Mouse (Mus musculus) heart, adult 2 months (tissue): ENCODE results near the gene Oaf. TPM values are rescaled to one million over a fixed set of nuclear protein-coding genes. Genes with fewer than 3 reads are reported as not detected.

Experiments
- DNase-seq, 2 experiments: peaks; one replicate each; pipeline ENCODE4 v3.0.0; 2021
- H3K27ac ChIP-seq: fragments of 200-600 bp; 2 replicates; pipeline ENCODE4 v1.8.1; 2022
- H3K27me3 ChIP-seq: fragments of 200-500 bp; 2 replicates; pipeline ENCODE4 v1.6.1; 2012; ENCODE audit warnings: mild to moderate bottlenecking, low read length, inconsistent platforms, mixed read lengths; ENCODE audit not compliant: control insufficient read depth, insufficient read depth
- H3K36me3 ChIP-seq: fragments of 200-500 bp; 2 replicates; pipeline ENCODE4 v1.6.1; 2012; ENCODE audit warnings: low read length, inconsistent platforms; ENCODE audit not compliant: control insufficient read depth, insufficient read depth
- H3K4me1 ChIP-seq: fragments of 200-500 bp; 2 replicates; pipeline ENCODE4 v1.6.1; 2011; ENCODE audit warnings: low read length; ENCODE audit not compliant: control insufficient read depth, insufficient read depth
- H3K4me3 ChIP-seq: fragments of 200-600 bp; 2 replicates; pipeline ENCODE4 v1.8.1; 2022
- H3K79me2 ChIP-seq: fragments of 200-500 bp; replicated peaks from 2 replicates; pipeline ENCODE4 v1.6.1; 2012; ENCODE audit warnings: mild to moderate bottlenecking, inconsistent platforms, low read length, moderate library complexity, mixed read lengths; ENCODE audit not compliant: control insufficient read depth, insufficient read depth
- H3K9ac ChIP-seq: fragments of 200-500 bp; 2 replicates; pipeline ENCODE4 v1.6.1; 2012; ENCODE audit warnings: low read depth, mild to moderate bottlenecking, control low read depth, inconsistent platforms, low read length, mixed read lengths
- CTCF ChIP-seq: fragments of 200-600 bp; IDR thresholded peaks from 2 replicates; pipeline ENCODE4 v1.8.1; 2022; ENCODE audit warnings: antibody characterized with exemption, mild to moderate bottlenecking, moderate library complexity
- EP300 ChIP-seq: fragments of 200-500 bp; IDR thresholded peaks from 2 replicates; pipeline ENCODE4 v1.6.1; 2011; ENCODE audit warnings: low read depth, low read length, control low read depth; ENCODE audit not compliant: insufficient read depth
- POLR2A ChIP-seq: fragments of 200-500 bp; IDR thresholded peaks from 2 replicates; pipeline ENCODE4 v1.6.1; 2011; ENCODE audit warnings: mild to moderate bottlenecking, low read depth, low read length, control low read depth; ENCODE audit not compliant: insufficient read depth
- WGBS: fragments of 180-500 bp; shearing (Covaris S2); methylation state at CpG from one replicate; pipeline ENCODE4 v1.1.7; 2018; 5-methylcytosine and 5-hydroxymethylcytosine counted together
- intact Hi-C: fragments of 180-260 bp; cut with DNase I; formaldehyde crosslinking; loops from one replicate; pipeline ENCODE4 v1.15.1; 2025
- polyA plus RNA-seq: library from polyadenylated mRNA; depleted of rRNA; stranded (reverse); fragments of >200 nt; gene quantifications from 2 replicates; pipeline ENCODE4 v1.2.3, GENCODE M21; 2012
- total RNA-seq, 2 experiments: library from RNA; stranded (reverse); gene quantifications; 2 replicates each; pipeline ENCODE4 v1.2.3; 2021

Gene Oaf
- total and polyA plus RNA-seq, 3 experiments = 6.8 to 15.1 (median 11.8) TPM

DNA sequence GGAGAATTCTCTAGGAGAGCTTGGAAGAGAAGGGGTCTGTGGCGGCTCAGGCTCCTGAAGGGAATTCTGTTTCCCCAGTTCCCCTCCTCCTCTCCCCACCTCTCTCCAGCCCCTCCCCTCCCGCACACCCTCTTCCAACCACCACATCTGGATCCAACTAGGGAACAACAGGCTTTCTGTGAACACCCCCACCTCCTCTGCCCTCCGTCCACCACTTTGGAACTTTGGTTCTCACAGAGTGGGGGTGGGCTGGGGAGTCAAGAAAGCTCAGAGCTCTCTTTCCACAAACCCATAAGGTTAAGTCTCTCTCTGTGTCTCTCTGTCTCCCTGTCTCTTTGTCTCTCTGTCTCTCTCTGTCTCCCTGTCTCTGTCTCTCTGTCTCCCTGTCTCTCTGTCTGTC is 13.1 kb upstream of the Oaf start:
- H3K4me1 ChIP-seq = peaks cover 2% of the 10 kb centered on the region; the same call in 1 of the 2 replicates
- H3K27me3 ChIP-seq = no peaks in the 10 kb centered on the region
- TF ChIP-seq POLR2A = no peak
- TF ChIP-seq CTCF = no peak
- no peak for TF ChIP-seq EP300
- intact Hi-C loops = no loop called here
- no peak overlapping the region for H3K4me3 ChIP-seq
- 73% methylated on average over 3 of the region's 3 CpGs for WGBS
- H3K36me3 ChIP-seq = no peaks in the 10 kb centered on the region
- no peak overlapping the region for H3K9ac ChIP-seq
- no peak overlapping the region for H3K27ac ChIP-seq
- no peak for DNase-seq
- no peaks in the 10 kb centered on the region for H3K79me2 ChIP-seq

DNA sequence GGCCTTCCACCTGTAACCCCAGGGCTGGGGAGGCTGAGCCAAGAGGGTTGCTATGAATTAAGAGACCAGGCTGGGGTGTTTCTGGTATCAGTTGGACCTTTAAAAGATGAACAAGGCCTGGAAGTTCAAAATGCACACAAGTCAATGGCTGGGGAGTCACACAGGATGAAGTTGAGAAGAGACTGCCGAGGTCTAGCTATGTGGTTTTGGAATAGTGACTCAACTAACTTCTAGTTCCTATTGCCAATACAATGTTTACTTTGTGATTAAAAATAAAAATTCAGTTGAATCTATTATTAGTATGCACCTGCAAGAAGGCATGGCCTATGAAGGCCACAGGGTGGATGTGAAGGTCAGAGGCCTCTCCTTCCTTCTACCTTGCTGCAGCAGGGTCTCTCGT is 12.1 kb upstream of the Oaf start:
- Histone ChIP-seq H3K36me3 (no peaks in the 10 kb centered on the region), H3K9ac (no peak overlapping the region), H3K4me1 (peaks cover 2% of the 10 kb centered on the region; the same call in 1 of the 2 replicates), H3K79me2 (no peaks in the 10 kb centered on the region), H3K27me3 (no peaks in the 10 kb centered on the region), H3K4me3 (no peak overlapping the region), H3K27ac (no peak overlapping the region)
- DNase-seq = no peak
- no peak for TF ChIP-seq POLR2A
- TF ChIP-seq EP300 = no peak
- no peak for TF ChIP-seq CTCF
- 88% methylated on average over 2 of the region's 2 CpGs for WGBS
- intact Hi-C loops = no loop called here

DNA sequence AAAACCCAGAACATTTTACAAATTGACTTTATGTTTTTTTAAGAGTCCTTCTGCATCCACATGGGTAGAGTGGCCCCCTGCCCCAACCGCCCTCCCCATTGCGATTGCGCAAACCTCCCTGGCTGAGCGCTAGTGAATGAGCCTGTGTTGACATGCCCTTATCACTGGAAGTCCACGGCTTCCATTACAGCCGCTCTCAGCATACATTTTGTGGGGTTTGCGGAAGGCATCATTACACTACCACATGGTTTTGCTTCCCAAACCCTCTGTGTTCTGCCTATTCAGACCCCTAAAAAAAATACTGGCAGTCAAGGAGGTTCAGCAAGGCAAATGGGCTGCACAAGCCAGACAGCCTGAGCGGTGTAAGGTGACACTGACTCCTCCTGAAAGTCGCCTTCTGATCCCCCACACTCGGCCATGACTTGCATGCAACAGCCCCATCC is 7.0 kb upstream of the Oaf start:
- intact Hi-C loops = no loop called here
- no peaks in the 10 kb centered on the region for H3K4me1 ChIP-seq
- WGBS = 27% methylated on average over 10 of the region's 10 CpGs
- TF ChIP-seq CTCF (no peak), POLR2A (no peak), EP300 (no peak)
- H3K79me2 ChIP-seq = no peaks in the 10 kb centered on the region
- H3K36me3 ChIP-seq = no peaks in the 10 kb centered on the region
- H3K27ac ChIP-seq = no peak overlapping the region
- H3K9ac ChIP-seq = no peak overlapping the region
- peak in 1 of 2 experiments; percentile 34 for DNase-seq
- no peaks in the 10 kb centered on the region for H3K27me3 ChIP-seq
- H3K4me3 ChIP-seq = no peak overlapping the region

DNA sequence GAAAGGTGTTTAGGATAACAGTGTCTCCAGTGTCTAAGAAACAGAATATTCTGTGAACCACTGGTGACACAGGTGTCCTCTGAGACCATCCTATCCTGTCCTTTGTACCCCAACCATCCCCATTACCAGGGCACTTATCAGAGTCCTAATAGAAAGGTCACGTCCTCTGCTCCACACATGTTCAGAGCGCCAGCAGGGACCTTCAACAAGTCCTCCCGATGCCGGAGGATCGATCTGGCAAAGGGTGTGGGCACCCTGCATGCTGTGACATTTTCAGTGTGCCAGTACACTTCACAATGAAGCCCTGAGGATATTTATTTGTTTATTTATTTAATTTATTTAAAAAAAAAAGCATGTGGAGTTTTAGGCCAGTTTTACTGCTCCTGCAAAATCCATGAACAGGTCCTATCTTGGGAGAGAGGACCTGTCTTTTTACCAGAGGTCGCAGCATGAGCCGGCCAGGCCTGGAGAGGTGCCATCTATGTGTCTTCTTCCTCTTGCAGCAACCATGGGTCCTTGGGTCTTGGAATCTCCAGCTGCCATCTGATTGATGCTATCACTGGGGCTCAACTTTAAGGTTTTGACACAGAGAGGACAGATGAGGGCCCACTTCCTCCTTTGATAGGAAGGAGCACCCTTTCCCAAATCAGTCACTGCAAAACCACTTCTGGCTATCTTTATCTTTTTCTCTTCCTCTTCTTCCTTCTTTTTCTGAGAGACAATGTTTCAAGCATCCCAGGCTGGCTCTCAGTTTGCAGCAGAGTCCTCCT is 6.3 kb upstream of the Oaf start:
- Histone ChIP-seq H3K27ac (no peak overlapping the region), H3K79me2 (no peaks in the 10 kb centered on the region), H3K36me3 (no peaks in the 10 kb centered on the region), H3K4me1 (no peaks in the 10 kb centered on the region), H3K9ac (no peak overlapping the region), H3K4me3 (no peak overlapping the region), H3K27me3 (no peaks in the 10 kb centered on the region)
- WGBS = 76% methylated on average over 7 of the region's 7 CpGs
- no peak for TF ChIP-seq CTCF
- TF ChIP-seq POLR2A = no peak
- no peak for TF ChIP-seq EP300
- no peak for DNase-seq
- intact Hi-C loops = no loop called here

GRCm38 (mm10) chr9:43242432-43242831 is 2.7 kb upstream of the Oaf start:
- WGBS = 90% methylated on average over 5 of the region's 5 CpGs
- no peak for DNase-seq

GRCm38 (mm10) chr9:43241970-43242369 is 2.3 kb upstream of the Oaf start:
- no peak for DNase-seq
- TF ChIP-seq EP300 (no peak), POLR2A (no peak), CTCF (no peak)
- H3K27ac ChIP-seq = no peak overlapping the region
- no peaks in the 10 kb centered on the region for H3K27me3 ChIP-seq
- intact Hi-C loops = no loop called here
- H3K4me3 ChIP-seq = no peak overlapping the region
- H3K4me1 ChIP-seq = no peaks in the 10 kb centered on the region
- WGBS = 92% methylated on average over 8 of the region's 8 CpGs
- no peak overlapping the region for H3K9ac ChIP-seq
- H3K36me3 ChIP-seq = no peaks in the 10 kb centered on the region
- H3K79me2 ChIP-seq = no peaks in the 10 kb centered on the region

More at GRCm38 (mm10) chr9:43242432-43242831, 2.7 kb upstream of the Oaf start:
- Histone ChIP-seq H3K27ac (no peak overlapping the region), H3K9ac (no peak overlapping the region), H3K27me3 (no peaks in the 10 kb centered on the region), H3K36me3 (no peaks in the 10 kb centered on the region), H3K4me1 (no peaks in the 10 kb centered on the region), H3K79me2 (no peaks in the 10 kb centered on the region), H3K4me3 (no peak overlapping the region)
- intact Hi-C loops = no loop called here
- TF ChIP-seq EP300 = no peak
- no peak for TF ChIP-seq CTCF
- no peak for TF ChIP-seq POLR2A
